Mouse (Mus musculus): ENCODE results near the gene Smok2b.
"Not testable (repeated sequence)": the region's sequence is repeated elsewhere in the genome, so short reads cannot be mapped to it uniquely, and the experiment has no call there.

Smok2b gene

GRCm38 (mm10) chr17:13240807-13241727, 11.0 kb downstream of the Smok2b start:
- not testable (repeated sequence) for DNase-seq

- not testable (repeated sequence) for DNase-seq
Observed at GRCm38 (mm10) chr17:13254786-13255185, 24.7 kb downstream of the Smok2b start.

Data from lung, adult 18-20 months (tissue).